Mouse (Mus musculus): ENCODE data around the gene Gmeb1.
"Not testable (repeated sequence)": the region's sequence is repeated elsewhere in the genome, so short reads cannot be mapped to it uniquely, and the experiment has no call there.

The Gmeb1 gene

GRCm38 (mm10) chr4:132261514-132262357 is at the start of gene Gmeb1:
Gene Gmeb1, minus strand, starts transcription at chr4:132261602.
- in situ Hi-C loops (cut with MboI, MseI): no loop called here

- in situ Hi-C loops (cut with MboI, MseI): no loop called here
Observed at GRCm38 (mm10) chr4:132309849-132310472, 48.6 kb upstream of the Gmeb1 start.

GRCm38 (mm10) chr4:132309140-132309848 is 47.9 kb upstream of the Gmeb1 start:
- in situ Hi-C loops (cut with MboI, MseI): no loop called here

GRCm38 (mm10) chr4:132308437-132309139 is 47.2 kb upstream of the Gmeb1 start:
- in situ Hi-C loops (cut with MboI, MseI): no loop called here

- in situ Hi-C loops (cut with MboI, MseI): no loop called here
Observed at GRCm38 (mm10) chr4:132306004-132306403, 44.6 kb upstream of the Gmeb1 start.

- in situ Hi-C loops (cut with MboI, MseI): no loop called here
Observed at GRCm38 (mm10) chr4:132305276-132305675, 43.9 kb upstream of the Gmeb1 start.

GRCm38 (mm10) chr4:132303484-132303883 is 42.1 kb upstream of the Gmeb1 start:
- in situ Hi-C loops (cut with MboI, MseI): not testable (repeated sequence)

GRCm38 (mm10) chr4:132302939-132303479 is 41.6 kb upstream of the Gmeb1 start, which contains the start of gene Rab42:
Gene Rab42, minus strand, starts transcription at chr4:132303385.
- in situ Hi-C loops (cut with MboI, MseI): no loop called here

GRCm38 (mm10) chr4:132301965-132302938 is 40.9 kb upstream of the Gmeb1 start:
- in situ Hi-C loops (cut with MboI, MseI): no loop called here

GRCm38 (mm10) chr4:132301486-132301885 is 40.1 kb upstream of the Gmeb1 start:
- in situ Hi-C loops (cut with MboI, MseI): no loop called here

- in situ Hi-C loops (cut with MboI, MseI): no loop called here
Observed at GRCm38 (mm10) chr4:132299849-132300248, 38.4 kb upstream of the Gmeb1 start.

GRCm38 (mm10) chr4:132295696-132296390 is 34.4 kb upstream of the Gmeb1 start:
- in situ Hi-C loops (cut with MboI, MseI): no loop called here

GRCm38 (mm10) chr4:132293682-132294240 is 32.4 kb upstream of the Gmeb1 start:
- in situ Hi-C loops (cut with MboI, MseI): no loop called here

- in situ Hi-C loops (cut with MboI, MseI): no loop called here
Observed at GRCm38 (mm10) chr4:132292988-132293387, 31.6 kb upstream of the Gmeb1 start.

- in situ Hi-C loops (cut with MboI, MseI): no loop called here
Observed at GRCm38 (mm10) chr4:132291624-132292335, 30.4 kb upstream of the Gmeb1 start.

- in situ Hi-C loops (cut with MboI, MseI): no loop called here
Observed at GRCm38 (mm10) chr4:132291056-132291455, 29.7 kb upstream of the Gmeb1 start.

GRCm38 (mm10) chr4:132288840-132289239 is 27.4 kb upstream of the Gmeb1 start:
- in situ Hi-C loops (cut with MboI, MseI): not testable (repeated sequence)

GRCm38 (mm10) chr4:132275949-132276348 is 14.5 kb upstream of the Gmeb1 start:
- in situ Hi-C loops (cut with MboI, MseI): no loop called here
